Mouse (Mus musculus) spleen, adult 2 months (tissue): ENCODE measurements at regions not wholly inside any gene's neighbourhood (a gene's known extent, or its start where the extent isn't known, plus 50 kb on each side); places are given as distances from the start of the nearest gene placed in this dataset.

ENCODE experiments used
- CTCF ChIP-seq: fragments of 200-500 bp; IDR thresholded peaks from 2 replicates; pipeline ENCODE4 v1.5.1; 2011; ENCODE audit warnings: mild to moderate bottlenecking, inconsistent platforms; ENCODE audit not compliant: insufficient read depth, insufficient read length, insufficient replicate concordance; ENCODE audit errors: extremely low read depth
- POLR2A ChIP-seq: fragments of 200-500 bp; IDR thresholded peaks from 2 replicates; pipeline ENCODE4 v1.6.1; 2011; ENCODE audit warnings: low read depth, low read length, inconsistent platforms

GRCm38 (mm10) chr11:20930573-20930972, 99.7 kb upstream of the Lgalsl start:
- TF ChIP-seq CTCF (no peak), POLR2A (no peak)
